Mouse (Mus musculus): ENCODE results near the gene Trip10.

GRCm38 (mm10) chr17:57211501-57211900 lies 37.8 kb upstream of the Trip10 start:
- no peak for TF ChIP-seq EP300 (IDR thresholded peaks at IDR 0.05; ENCODE audit: low read length)
- no peak for TF ChIP-seq TBP (conservative IDR thresholded peaks at IDR 0.05; ENCODE audit: low read depth, low read length)
- TF ChIP-seq POLR2AphosphoS2 (IDR thresholded peaks at IDR 0.05; ENCODE audit: low read depth, low read length): no peak
- TF ChIP-seq POLR2A (IDR thresholded peaks at IDR 0.05; ENCODE audit: low read depth, low read length): no peak
- no peak for TF ChIP-seq JUN (IDR thresholded peaks at IDR 0.05; ENCODE audit: insufficient read depth, low read depth, low read length)
- TF ChIP-seq CHD2 (IDR thresholded peaks at IDR 0.05; ENCODE audit: low read length): no peak
- TF ChIP-seq IRF4 (IDR thresholded peaks at IDR 0.05; ENCODE audit: low read depth, low read length): no peak
